Mouse (Mus musculus) forebrain, embryonic 14.5 days (tissue): ENCODE measurements at regions not wholly inside any gene's neighbourhood (a gene's known extent, or its start where the extent isn't known, plus 50 kb on each side); places are given as distances from the start of the nearest gene placed in this dataset.

Source experiments
- ATAC-seq: fragments of 200-750 bp; cut with Nextera tagmentation; 2 replicates; pipeline ENCODE4 v1.8.0; 2017; ENCODE audit warnings: mild to moderate bottlenecking, moderate library complexity
- DNase-seq: peaks from one replicate; pipeline ENCODE4 v3.0.0-alpha.2; 2015; ENCODE audit warnings: low spot score
- H3K27ac ChIP-seq: fragments of 300-500 bp; sonication (generic); 2 replicates; pipeline ENCODE4 v1.5.1; 2014; ENCODE audit warnings: low read depth, mild to moderate bottlenecking, control low read depth, low read length, moderate library complexity
- H3K27me3 ChIP-seq: fragments of 300-500 bp; sonication (generic); replicated peaks from 2 replicates; pipeline ENCODE4 v1.6.1; 2014; ENCODE audit warnings: low read length, control low read depth, mixed read lengths; ENCODE audit not compliant: control insufficient read depth, insufficient read depth
- H3K36me3 ChIP-seq: fragments of 300-500 bp; sonication (generic); 2 replicates; pipeline ENCODE4 v1.6.1; 2014; ENCODE audit warnings: low read length, control low read depth; ENCODE audit not compliant: control insufficient read depth, insufficient read depth
- H3K4me1 ChIP-seq: fragments of 300-500 bp; sonication (generic); 2 replicates; pipeline ENCODE4 v1.6.1; 2014; ENCODE audit warnings: antibody characterized with exemption, low read length, control low read depth; ENCODE audit not compliant: control insufficient read depth, insufficient read depth
- H3K4me2 ChIP-seq: fragments of 300-500 bp; sonication (generic); 2 replicates; pipeline ENCODE4 v1.6.1; 2014; ENCODE audit warnings: mild to moderate bottlenecking, control low read depth, low read length
- H3K4me3 ChIP-seq: fragments of 300-500 bp; sonication (generic); 2 replicates; pipeline ENCODE4 v1.5.1; 2014; ENCODE audit warnings: low read depth, low read length, control low read depth
- H3K9ac ChIP-seq: fragments of 300-500 bp; sonication (generic); 2 replicates; pipeline ENCODE4 v1.6.1; 2014; ENCODE audit warnings: mild to moderate bottlenecking, low read length, control low read depth, moderate library complexity
- H3K9me3 ChIP-seq: fragments of 300-500 bp; sonication (generic); replicated peaks from 2 replicates; pipeline ENCODE4 v1.6.1; 2016; ENCODE audit warnings: low read length, control low read depth, mixed read lengths; ENCODE audit not compliant: control insufficient read depth
- WGBS: fragments of 180-500 bp; shearing (Covaris S2); extraction: QIAGEN DNeasy Blood & Tissue Kit; methylation state at CpG from one replicate; pipeline ENCODE4 v1.1.7; 2014; 5-methylcytosine and 5-hydroxymethylcytosine counted together

- H3K27ac ChIP-seq, result no peak overlapping the region
- H3K4me2 ChIP-seq, result no peak overlapping the region
- 25% methylated on average over 2 of the region's 2 CpGs for WGBS
- no peak overlapping the region for H3K4me3 ChIP-seq
- no peaks in the 10 kb centered on the region for H3K27me3 ChIP-seq
- no peaks in the 10 kb centered on the region for H3K36me3 ChIP-seq
- no peak overlapping the region for H3K9ac ChIP-seq
- peaks cover 3% of the 10 kb centered on the region; the same call in 1 of the 2 replicates for H3K9me3 ChIP-seq
- H3K4me1 ChIP-seq, result no peaks in the 10 kb centered on the region
- DNase-seq (peak; percentile 65), ATAC-seq (peak; percentile 85)
Observed at GRCm38 (mm10) chr2:115499904-115500303, 81.6 kb upstream of the BC052040 start.

GRCm38 (mm10) chr2:115509527-115509926 is 72.0 kb upstream of the BC052040 start:
- Histone ChIP-seq H3K4me3 (no peak overlapping the region), H3K9ac (no peak overlapping the region), H3K4me2 (no peak overlapping the region; the same call in 1 of the 2 replicates), H3K9me3 (no peaks in the 10 kb centered on the region), H3K36me3 (no peaks in the 10 kb centered on the region), H3K27me3 (no peaks in the 10 kb centered on the region), H3K4me1 (peaks cover 10% of the 10 kb centered on the region; the same call in 1 of the 2 replicates), H3K27ac (no peak overlapping the region)
- ATAC-seq, result no peak
- no peak for DNase-seq
- 40% methylated on average over 10 of the region's 10 CpGs for WGBS

GRCm38 (mm10) chr2:115511146-115511545 is 70.4 kb upstream of the BC052040 start:
- Histone ChIP-seq H3K27me3 (no peaks in the 10 kb centered on the region), H3K36me3 (no peaks in the 10 kb centered on the region), H3K9ac (no peak overlapping the region), H3K27ac (no peak overlapping the region), H3K4me1 (peaks cover 10% of the 10 kb centered on the region; the same call in 1 of the 2 replicates), H3K9me3 (no peaks in the 10 kb centered on the region), H3K4me3 (no peak overlapping the region), H3K4me2 (no peak overlapping the region)
- no peak for ATAC-seq
- 43% methylated on average over 3 of the region's 3 CpGs for whole genome bisulfite sequencing
- no peak for DNase-seq

- Histone ChIP-seq H3K4me1 (peaks cover 10% of the 10 kb centered on the region; the same call in 1 of the 2 replicates), H3K9ac (no peak overlapping the region), H3K9me3 (no peaks in the 10 kb centered on the region), H3K4me2 (peak overlapping the region; percentile 16; the same call in 1 of the 2 replicates), H3K27ac (peak overlapping the region; percentile 41; the same call in 1 of the 2 replicates), H3K36me3 (no peaks in the 10 kb centered on the region), H3K4me3 (no peak overlapping the region), H3K27me3 (no peaks in the 10 kb centered on the region)
- ATAC-seq (no peak), DNase-seq (no peak)
- 44% methylated on average over 14 of the region's 14 CpGs for WGBS
Observed at GRCm38 (mm10) chr2:115511612-115512525, 69.6 kb upstream of the BC052040 start.

GRCm38 (mm10) chr2:115512891-115513290 is 68.6 kb upstream of the BC052040 start:
- H3K27ac ChIP-seq, result peak overlapping the region; percentile 45; the same call in 1 of the 2 replicates
- peaks cover 10% of the 10 kb centered on the region; the same call in 1 of the 2 replicates for H3K4me1 ChIP-seq
- DNase-seq (no peak), ATAC-seq (no peak)
- no peaks in the 10 kb centered on the region for H3K9me3 ChIP-seq
- no peak overlapping the region for H3K4me2 ChIP-seq
- H3K27me3 ChIP-seq, result no peaks in the 10 kb centered on the region
- no peak overlapping the region for H3K9ac ChIP-seq
- 57% methylated on average over 8 of the region's 8 CpGs for WGBS
- H3K36me3 ChIP-seq, result no peaks in the 10 kb centered on the region
- no peak overlapping the region for H3K4me3 ChIP-seq

- DNase-seq, result peak; percentile 90
- peak; percentile 82 for ATAC-seq
- Histone ChIP-seq H3K4me1 (peaks cover 10% of the 10 kb centered on the region; the same call in 1 of the 2 replicates), H3K27me3 (no peaks in the 10 kb centered on the region), H3K4me2 (peak overlapping the region; percentile 27), H3K36me3 (no peaks in the 10 kb centered on the region), H3K4me3 (no peak overlapping the region), H3K27ac (peak overlapping the region; percentile 29; the same call in 1 of the 2 replicates), H3K9me3 (no peaks in the 10 kb centered on the region), H3K9ac (0 out of 2 replicates have a peak overlapping the region, but pooled peaks have one; percentile 9)
- WGBS, result 2% methylated on average over 8 of the region's 8 CpGs
Observed at GRCm38 (mm10) chr2:115513774-115514231, 67.7 kb upstream of the BC052040 start.

- H3K9ac ChIP-seq, result 0 out of 2 replicates have a peak overlapping the region, but pooled peaks have one; percentile 1
- H3K4me2 ChIP-seq, result peak overlapping the region; percentile 6; the same call in 1 of the 2 replicates
- DNase-seq (peak; percentile 84), ATAC-seq (peak; percentile 70)
- no peaks in the 10 kb centered on the region for H3K36me3 ChIP-seq
- H3K4me1 ChIP-seq, result peaks cover 10% of the 10 kb centered on the region; the same call in 1 of the 2 replicates
- no peaks in the 10 kb centered on the region for H3K9me3 ChIP-seq
- H3K4me3 ChIP-seq, result no peak overlapping the region
- peak overlapping the region; percentile 61; the same call in 1 of the 2 replicates for H3K27ac ChIP-seq
- 4% methylated on average over 9 of the region's 9 CpGs for WGBS
- H3K27me3 ChIP-seq, result no peaks in the 10 kb centered on the region
Observed at GRCm38 (mm10) chr2:115514831-115515428, 66.6 kb upstream of the BC052040 start.

GRCm38 (mm10) chr2:115515470-115515869 is 66.0 kb upstream of the BC052040 start:
- no peaks in the 10 kb centered on the region for H3K27me3 ChIP-seq
- no peak overlapping the region for H3K9ac ChIP-seq
- H3K4me1 ChIP-seq, result peaks cover 10% of the 10 kb centered on the region; the same call in 1 of the 2 replicates
- H3K27ac ChIP-seq, result no peak overlapping the region; the same call in 1 of the 2 replicates
- H3K36me3 ChIP-seq, result no peaks in the 10 kb centered on the region
- no peak overlapping the region for H3K4me2 ChIP-seq
- DNase-seq (no peak), ATAC-seq (no peak)
- WGBS, result 57% methylated on average over 6 of the region's 6 CpGs
- H3K9me3 ChIP-seq, result no peaks in the 10 kb centered on the region
- no peak overlapping the region for H3K4me3 ChIP-seq
